Mouse (Mus musculus) heart, embryonic 11.5 days (tissue): Measurements from ENCODE around the gene Rfx8. TPM values are rescaled to one million over a fixed set of nuclear protein-coding genes. Genes with fewer than 3 reads are reported as not detected.
A peak's percentile ranks its signal among the peaks of the same experiment; 100 is the strongest.

Experiments
- ATAC-seq: fragments of 200-750 bp; cut with Nextera tagmentation; replicated peaks from 2 replicates; pipeline ENCODE4 v1.8.0; 2017; ENCODE audit warnings: moderate library complexity; ENCODE audit not compliant: insufficient number of reproducible peaks, low FRiP score, low TSS enrichment
- H3K27ac ChIP-seq: fragments of 300-500 bp; sonication (generic); 2 replicates; pipeline ENCODE4 v1.5.1; 2014; ENCODE audit warnings: mild to moderate bottlenecking, low read depth, low read length
- H3K27me3 ChIP-seq: fragments of 300-500 bp; sonication (generic); 2 replicates; pipeline ENCODE4 v1.6.1; 2014; ENCODE audit warnings: mild to moderate bottlenecking, low read length, mixed read lengths; ENCODE audit not compliant: control insufficient read depth, insufficient read depth
- H3K36me3 ChIP-seq: fragments of 300-500 bp; sonication (generic); 2 replicates; pipeline ENCODE4 v1.6.1; 2014; ENCODE audit warnings: mild to moderate bottlenecking, low read length, moderate library complexity, mixed read lengths; ENCODE audit not compliant: control insufficient read depth, insufficient read depth
- H3K4me1 ChIP-seq: fragments of 300-500 bp; sonication (generic); 2 replicates; pipeline ENCODE4 v1.6.1; 2014; ENCODE audit warnings: low read length; ENCODE audit not compliant: control insufficient read depth, insufficient read depth
- H3K4me2 ChIP-seq: fragments of 300-500 bp; sonication (generic); 2 replicates; pipeline ENCODE4 v1.6.1; 2014; ENCODE audit warnings: mild to moderate bottlenecking, moderate library complexity
- H3K4me3 ChIP-seq: fragments of 300-500 bp; sonication (generic); 2 replicates; pipeline ENCODE4 v1.5.1; 2014; ENCODE audit warnings: low read depth, low read length
- H3K9ac ChIP-seq: fragments of 300-500 bp; sonication (generic); 2 replicates; pipeline ENCODE4 v1.6.1; 2014; ENCODE audit warnings: mild to moderate bottlenecking, low read depth, low read length, moderate library complexity
- H3K9me3 ChIP-seq: fragments of 300-500 bp; sonication (generic); replicated peaks from 2 replicates; pipeline ENCODE4 v1.6.1; 2016; ENCODE audit warnings: low read length; ENCODE audit not compliant: control insufficient read depth
- WGBS: fragments of 180-500 bp; shearing (Covaris S2); extraction: QIAGEN DNeasy Blood & Tissue Kit; methylation state at CpG from one replicate; pipeline ENCODE4 v1.1.7; 2014; ENCODE audit not compliant: insufficient replicate concordance; 5-methylcytosine and 5-hydroxymethylcytosine counted together
- polyA plus RNA-seq: library from polyadenylated mRNA; unstranded; fragments of >200 nt; fragmentation: Nextera tagmentation; extraction: Ambion mirVana; gene quantifications from 2 replicates; pipeline ENCODE4 v1.2.1, GENCODE M21; 2014

Rfx8 gene
- polyA plus RNA-seq, 1 experiment from 2014 or later, result 0.74 TPM

- Histone ChIP-seq H3K27me3 (no peaks in the 10 kb centered on the region; the same call in 1 of the 2 replicates), H3K4me2 (no peak overlapping the region), H3K36me3 (no peaks in the 10 kb centered on the region), H3K4me1 (peaks cover 17% of the 10 kb centered on the region), H3K9me3 (no peaks in the 10 kb centered on the region), H3K27ac (no peak overlapping the region), H3K4me3 (no peak overlapping the region), H3K9ac (no peak overlapping the region)
- 46% methylated on average over 4 of the region's 4 CpGs for WGBS
- no peak for ATAC-seq
These were observed 25.6 kb downstream of the Rfx8 start for GRCm38 (mm10) chr1:39695198-39695597.

- no peak overlapping the region for H3K4me3 ChIP-seq
- no peaks in the 10 kb centered on the region for H3K9me3 ChIP-seq
- H3K27ac ChIP-seq, result no peak overlapping the region
- no peaks in the 10 kb centered on the region for H3K36me3 ChIP-seq
- ATAC-seq, result no peak
- H3K4me1 ChIP-seq, result peaks cover 17% of the 10 kb centered on the region
- H3K9ac ChIP-seq, result no peak overlapping the region
- H3K4me2 ChIP-seq, result no peak overlapping the region
- no peaks in the 10 kb centered on the region; the same call in 1 of the 2 replicates for H3K27me3 ChIP-seq
- 56% methylated on average over 7 of the region's 7 CpGs for WGBS
These were observed 26.0 kb downstream of the Rfx8 start for GRCm38 (mm10) chr1:39694756-39695155.

- no peak overlapping the region for H3K4me3 ChIP-seq
These were observed 28.8 kb downstream of the Rfx8 start for GRCm38 (mm10) chr1:39691974-39692373.

GRCm38 (mm10) chr1:39691061-39691460 lies 29.7 kb downstream of the Rfx8 start:
- Histone ChIP-seq H3K9ac (no peak overlapping the region), H3K4me2 (no peak overlapping the region), H3K4me3 (no peak overlapping the region), H3K27me3 (no peaks in the 10 kb centered on the region; the same call in 1 of the 2 replicates), H3K27ac (no peak overlapping the region), H3K9me3 (no peaks in the 10 kb centered on the region), H3K36me3 (no peaks in the 10 kb centered on the region), H3K4me1 (peaks cover 32% of the 10 kb centered on the region)
- no peak for ATAC-seq
- WGBS, result 37% methylated on average over 4 of the region's 4 CpGs

More at GRCm38 (mm10) chr1:39691974-39692373, 28.8 kb downstream of the Rfx8 start:
- peaks cover 34% of the 10 kb centered on the region for H3K4me1 ChIP-seq
- no peak overlapping the region for H3K4me2 ChIP-seq
- no peak overlapping the region for H3K9ac ChIP-seq
- H3K27ac ChIP-seq, result no peak overlapping the region
- H3K36me3 ChIP-seq, result no peaks in the 10 kb centered on the region
- WGBS, result 69% methylated on average over 3 of the region's 3 CpGs
- H3K27me3 ChIP-seq, result no peaks in the 10 kb centered on the region; the same call in 1 of the 2 replicates
- H3K9me3 ChIP-seq, result no peaks in the 10 kb centered on the region
- no peak for ATAC-seq

GRCm38 (mm10) chr1:39688573-39688972 lies 32.2 kb downstream of the Rfx8 start:
- H3K36me3 ChIP-seq, result no peaks in the 10 kb centered on the region
- ATAC-seq, result peak; percentile 52; the same call in 1 of the 2 replicates
- H3K27me3 ChIP-seq, result no peaks in the 10 kb centered on the region; the same call in 1 of the 2 replicates
- H3K4me3 ChIP-seq, result no peak overlapping the region
- H3K4me1 ChIP-seq, result peaks cover 20% of the 10 kb centered on the region
- 27% methylated on average over 6 of the region's 6 CpGs for WGBS
- H3K27ac ChIP-seq, result no peak overlapping the region
- no peak overlapping the region for H3K9ac ChIP-seq
- H3K9me3 ChIP-seq, result no peaks in the 10 kb centered on the region
- H3K4me2 ChIP-seq, result no peak overlapping the region

GRCm38 (mm10) chr1:39687279-39687678 lies 33.5 kb downstream of the Rfx8 start:
- no peak overlapping the region for H3K4me2 ChIP-seq
- no peak overlapping the region for H3K9ac ChIP-seq
- H3K4me3 ChIP-seq, result no peak overlapping the region
- H3K4me1 ChIP-seq, result peaks cover 20% of the 10 kb centered on the region
- no peaks in the 10 kb centered on the region for H3K36me3 ChIP-seq
- WGBS, result 32% methylated on average over 9 of the region's 9 CpGs
- no peak overlapping the region for H3K27ac ChIP-seq
- no peak for ATAC-seq
- no peaks in the 10 kb centered on the region; the same call in 1 of the 2 replicates for H3K27me3 ChIP-seq
- no peaks in the 10 kb centered on the region for H3K9me3 ChIP-seq

- Histone ChIP-seq H3K4me2 (no peak overlapping the region), H3K9me3 (no peaks in the 10 kb centered on the region), H3K27ac (no peak overlapping the region), H3K9ac (no peak overlapping the region), H3K27me3 (no peaks in the 10 kb centered on the region), H3K4me3 (no peak overlapping the region), H3K4me1 (peaks cover 20% of the 10 kb centered on the region), H3K36me3 (no peaks in the 10 kb centered on the region)
- ATAC-seq, result no peak
- 0% methylated on average over 1 of the region's 1 CpGs for WGBS
These were observed 35.0 kb downstream of the Rfx8 start for GRCm38 (mm10) chr1:39685841-39686240.

- Histone ChIP-seq H3K27me3 (no peaks in the 10 kb centered on the region), H3K9ac (no peak overlapping the region), H3K4me2 (no peak overlapping the region), H3K9me3 (no peaks in the 10 kb centered on the region), H3K4me3 (no peak overlapping the region), H3K4me1 (0 out of 2 replicates have a peak, but pooled peaks cover 3% of the 10 kb centered on the region), H3K27ac (no peak overlapping the region), H3K36me3 (no peaks in the 10 kb centered on the region)
- 92% methylated on average over 5 of the region's 5 CpGs for WGBS
- ATAC-seq, result no peak
These were observed 39.2 kb downstream of the Rfx8 start for GRCm38 (mm10) chr1:39681638-39682037.

GRCm38 (mm10) chr1:39680546-39680945 lies 40.3 kb downstream of the Rfx8 start:
- H3K4me3 ChIP-seq, result no peak overlapping the region
- H3K36me3 ChIP-seq, result no peaks in the 10 kb centered on the region
- H3K27ac ChIP-seq, result no peak overlapping the region
- no peaks in the 10 kb centered on the region for H3K4me1 ChIP-seq
- H3K4me2 ChIP-seq, result no peak overlapping the region
- no peak overlapping the region for H3K9ac ChIP-seq
- no peaks in the 10 kb centered on the region for H3K9me3 ChIP-seq
- H3K27me3 ChIP-seq, result no peaks in the 10 kb centered on the region
- 65% methylated on average over 6 of the region's 6 CpGs for whole genome bisulfite sequencing
- ATAC-seq, result no peak
